Mouse (Mus musculus): Measurements from ENCODE around the gene Gm4450. TPM values are rescaled to one million over a fixed set of nuclear protein-coding genes. Genes with fewer than 3 reads are reported as not detected.
"Not testable (repeated sequence)": the region's sequence is repeated elsewhere in the genome, so short reads cannot be mapped to it uniquely, and the experiment has no call there.

Gm4450 gene
- polyA plus RNA-seq, 1 experiment: not detected

DNA sequence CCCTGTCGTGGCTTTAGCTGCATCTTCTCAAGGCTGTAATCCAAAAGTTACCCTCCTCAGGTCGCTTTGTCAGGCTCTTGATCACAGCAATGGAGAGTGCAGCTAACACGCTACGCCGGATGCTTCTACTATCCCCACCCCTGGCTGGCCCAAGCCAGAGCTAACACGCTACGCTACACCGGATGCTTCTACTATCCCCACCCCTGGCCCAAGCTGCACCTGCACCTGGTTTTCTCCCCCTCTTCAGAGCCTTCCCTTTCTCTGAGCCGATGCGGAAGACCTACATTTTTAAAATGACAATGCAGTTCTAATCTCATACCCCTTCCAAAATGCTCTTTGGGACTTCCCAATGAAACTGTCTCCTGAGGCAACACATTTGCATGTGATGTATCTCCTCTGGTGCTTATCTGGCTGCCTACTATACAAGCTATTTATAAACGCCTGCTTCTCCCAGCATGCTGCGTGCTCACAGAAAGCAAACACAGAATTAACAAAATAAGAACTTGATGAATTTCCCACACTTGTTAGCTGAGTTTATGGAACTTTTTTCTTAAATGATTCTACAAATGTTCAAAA is 50.3 kb downstream of the Gm4450 start:
- not testable (repeated sequence) for H3K27me3 ChIP-seq (ENCODE audit: control insufficient read depth, insufficient read depth, low read length); H3K4me1 ChIP-seq (ENCODE audit: control insufficient read depth, insufficient read depth, insufficient read length, low read length); H3K4me3 ChIP-seq (ENCODE audit: low read depth, low read length); H3K27ac ChIP-seq (ENCODE audit: insufficient read depth, low read depth, low read length); H3K36me3 ChIP-seq (ENCODE audit: control insufficient read depth, insufficient read depth, low read length)
- WGBS: 76% methylated on average over 12 of the region's 12 CpGs

DNA sequence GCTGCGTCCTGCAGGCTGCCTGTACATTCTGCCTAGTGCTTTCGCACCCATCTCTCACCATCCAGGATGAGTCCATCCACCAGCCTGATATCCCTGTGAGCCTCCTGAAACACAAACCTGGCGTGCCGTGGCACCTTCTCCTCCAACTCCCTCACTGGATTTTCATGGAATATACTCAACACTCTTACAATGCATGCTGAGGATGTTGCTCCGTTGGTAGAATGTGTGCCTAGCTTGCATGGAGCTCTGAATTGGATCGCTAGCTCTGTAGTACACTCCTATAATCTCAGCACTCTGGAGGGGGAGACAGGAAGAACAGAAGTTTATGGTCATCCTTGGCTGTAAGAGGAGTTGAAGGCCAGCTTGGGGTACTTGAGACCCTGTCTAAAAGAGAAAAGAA is 51.0 kb downstream of the Gm4450 start:
- H3K4me3 ChIP-seq (ENCODE audit: low read depth, low read length); H3K4me1 ChIP-seq (ENCODE audit: control insufficient read depth, insufficient read depth, insufficient read length, low read length); H3K36me3 ChIP-seq (ENCODE audit: control insufficient read depth, insufficient read depth, low read length); H3K27me3 ChIP-seq (ENCODE audit: control insufficient read depth, insufficient read depth, low read length); H3K27ac ChIP-seq (ENCODE audit: insufficient read depth, low read depth, low read length): not testable (repeated sequence)
- 94% methylated on average over 6 of the region's 6 CpGs for WGBS

DNA sequence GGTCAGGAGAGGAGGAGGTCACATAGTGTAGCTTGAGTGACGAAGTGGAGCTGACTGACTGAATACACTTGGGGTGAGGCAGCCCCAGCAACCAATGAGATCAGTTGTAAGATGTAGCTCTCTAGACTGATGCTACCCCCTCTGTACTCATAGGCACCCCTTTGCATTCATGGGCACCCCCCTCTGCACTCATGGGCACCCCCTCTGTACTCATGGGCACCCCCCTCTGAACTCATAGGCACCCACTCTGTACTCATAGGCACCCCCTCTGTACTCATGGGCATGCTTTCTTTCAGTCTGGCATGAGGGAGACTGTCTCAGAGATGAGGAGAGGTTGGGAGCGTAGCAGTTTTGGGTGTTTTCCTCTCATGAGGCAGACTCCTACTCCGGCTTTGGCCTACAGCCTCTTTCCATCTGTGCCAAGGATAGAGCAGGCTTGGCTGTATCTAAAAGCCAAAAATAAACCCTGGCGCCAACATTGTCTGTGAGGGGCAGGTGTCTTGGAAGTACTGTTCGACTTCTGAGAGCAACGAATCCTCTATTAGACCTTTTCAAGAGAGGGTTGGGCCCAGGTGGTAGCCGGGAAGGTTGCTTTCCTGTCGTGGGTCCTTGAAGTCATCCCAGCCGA is 52.5 kb downstream of the Gm4450 start:
- 90% methylated on average over 9 of the region's 9 CpGs for WGBS
- H3K4me3 ChIP-seq (ENCODE audit: low read depth, low read length); H3K36me3 ChIP-seq (ENCODE audit: control insufficient read depth, insufficient read depth, low read length); H3K27me3 ChIP-seq (ENCODE audit: control insufficient read depth, insufficient read depth, low read length); H3K4me1 ChIP-seq (ENCODE audit: control insufficient read depth, insufficient read depth, insufficient read length, low read length); H3K27ac ChIP-seq (ENCODE audit: insufficient read depth, low read depth, low read length): not testable (repeated sequence)

Other genes starting within 250 kb of the Gm4450 start
- 30.1 and 67.3 TPM in 2 replicates for gene Reg4, start 235.0 kb downstream of the Gm4450 start, polyA plus RNA-seq (2012; rRNA removed)
- gene Hmgcs2, start 176.7 kb downstream of the Gm4450 start, polyA plus RNA-seq (2012; rRNA removed): 4.2 and 5.1 TPM in 2 replicates
- 18.4 and 35.8 TPM in 2 replicates for gene Phgdh, start 117.1 kb downstream of the Gm4450 start, polyA plus RNA-seq (2012; rRNA removed)
- gene Zfp697, start 74.7 kb downstream of the Gm4450 start, polyA plus RNA-seq (2012; rRNA removed): 0.71 and 0.89 TPM in 2 replicates
- gene Hsd3b4, start 53.4 kb upstream of the Gm4450 start, polyA plus RNA-seq (2012; rRNA removed): not detected in 2 replicates
- not detected in 2 replicates for gene Gm10681, start 131.7 kb upstream of the Gm4450 start, polyA plus RNA-seq (2012; rRNA removed)
- gene Hsd3b5, start 173.1 kb upstream of the Gm4450 start, polyA plus RNA-seq (2012; rRNA removed): not detected in 2 replicates

Data from small intestine, adult 2 months (tissue).